Mouse (Mus musculus) spleen, postnatal 4 days (tissue): ENCODE data around the gene Tgm2.

Source experiments
- DNase-seq, 2 experiments: peaks; one replicate each; pipeline ENCODE4 v3.0.0; 2022; ENCODE audit warnings: low spot score in 2 of 2

The Tgm2 gene

DNA sequence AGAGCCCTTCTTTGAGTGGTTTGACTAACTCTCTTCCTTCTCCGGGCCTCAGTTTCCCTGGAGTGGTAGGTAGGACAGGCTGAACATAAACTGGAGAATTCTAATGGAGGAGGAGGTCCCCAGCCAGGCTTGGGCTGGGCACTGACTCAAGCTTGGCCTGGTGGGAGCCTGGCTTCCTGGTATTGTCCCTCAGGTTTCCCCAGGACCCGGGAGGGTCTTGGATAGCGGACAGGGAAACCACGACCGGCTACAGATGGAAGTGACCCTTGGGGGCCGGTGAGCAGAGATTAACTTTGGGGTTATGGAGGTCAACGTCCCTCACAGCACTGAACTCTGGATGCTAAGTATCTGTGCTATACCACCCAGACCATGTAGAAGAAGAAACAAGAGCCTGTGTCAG, 5.0 kb downstream of the Tgm2 start:
- peak in 1 of 2 experiments; percentile 65 for DNase-seq

DNA sequence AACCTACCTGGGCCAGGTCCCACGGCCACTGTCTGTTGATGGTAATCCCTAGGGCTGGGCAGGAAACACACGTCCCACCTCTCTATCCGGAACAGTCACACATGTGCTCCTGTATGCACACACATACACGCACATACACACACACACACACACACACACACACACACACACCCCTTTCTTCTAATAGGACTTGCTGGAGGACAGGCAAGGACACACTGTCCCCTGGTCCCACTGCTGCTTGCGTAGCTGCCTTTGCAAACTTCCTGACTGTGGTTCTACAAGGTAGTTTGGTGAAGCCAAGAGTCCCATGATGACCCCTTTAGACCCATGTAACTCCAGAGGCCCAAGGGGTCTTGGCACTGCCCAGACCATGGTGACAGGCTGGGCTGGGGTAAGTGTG, 5.6 kb downstream of the Tgm2 start:
- DNase-seq: no peak

- no peak for DNase-seq
Measured at GRCm38 (mm10) chr2:158139628-158140027, 6.6 kb downstream of the Tgm2 start.

GRCm38 (mm10) chr2:158138778-158139177, 7.5 kb downstream of the Tgm2 start:
- DNase-seq: no peak

GRCm38 (mm10) chr2:158137771-158138170, 8.5 kb downstream of the Tgm2 start:
- DNase-seq: no peak

DNA sequence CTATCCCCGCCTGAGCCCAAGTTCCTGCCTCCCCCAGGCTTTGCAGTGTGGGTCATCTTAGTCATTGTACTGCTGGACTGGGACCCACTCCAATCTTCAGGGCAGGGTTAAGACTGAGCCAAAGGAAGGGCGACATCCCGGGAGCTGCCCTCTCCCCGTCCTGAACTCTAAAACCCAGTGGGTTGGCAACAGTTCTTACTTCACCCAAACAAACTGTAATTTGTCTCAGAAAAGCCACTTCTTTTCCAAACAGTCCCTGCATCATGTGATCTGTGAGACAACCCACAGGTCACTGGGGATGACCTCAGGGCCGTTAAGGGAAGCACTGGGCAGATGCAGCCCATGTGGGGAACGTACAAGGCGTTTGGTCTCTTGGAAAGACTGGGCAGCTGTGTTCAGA, 10.0 kb downstream of the Tgm2 start:
- no peak for DNase-seq

GRCm38 (mm10) chr2:158133050-158133449, 13.2 kb downstream of the Tgm2 start:
- DNase-seq: peak in 1 of 2 experiments; percentile 64

GRCm38 (mm10) chr2:158132320-158132719, 13.9 kb downstream of the Tgm2 start:
- no peak for DNase-seq

GRCm38 (mm10) chr2:158131197-158131835, 14.9 kb downstream of the Tgm2 start:
- DNase-seq: no peak

DNA sequence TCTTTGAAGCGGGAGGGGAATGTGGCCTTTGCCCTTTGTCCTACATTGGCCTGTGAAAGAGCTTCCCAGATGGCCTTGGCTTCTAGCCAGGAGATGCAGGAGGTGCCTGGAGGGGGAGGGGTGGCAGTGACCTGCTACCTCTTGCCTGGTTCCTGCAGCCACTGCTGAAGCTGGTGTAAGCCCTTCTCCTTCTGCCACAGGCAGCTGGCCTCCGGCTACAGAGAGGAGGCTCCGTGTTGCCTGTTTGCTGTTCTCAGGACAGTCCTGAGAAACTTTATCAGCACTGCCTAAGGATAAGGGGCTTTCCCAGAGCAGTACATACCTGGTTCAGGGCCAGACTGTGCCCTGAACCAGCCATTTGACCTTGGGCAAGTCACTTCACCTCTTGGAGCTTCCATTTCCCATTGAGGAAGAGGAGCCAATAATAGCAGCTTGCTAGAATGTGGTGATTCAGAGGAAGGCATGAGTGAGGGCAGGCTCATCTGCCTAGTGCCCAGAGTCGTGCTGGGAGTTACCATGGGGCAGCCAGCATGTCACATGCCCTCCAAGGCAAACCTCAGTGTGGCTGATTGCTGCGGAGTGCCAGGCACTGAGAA, 15.7 kb downstream of the Tgm2 start:
- DNase-seq: peak in 1 of 2 experiments; percentile 64

DNA sequence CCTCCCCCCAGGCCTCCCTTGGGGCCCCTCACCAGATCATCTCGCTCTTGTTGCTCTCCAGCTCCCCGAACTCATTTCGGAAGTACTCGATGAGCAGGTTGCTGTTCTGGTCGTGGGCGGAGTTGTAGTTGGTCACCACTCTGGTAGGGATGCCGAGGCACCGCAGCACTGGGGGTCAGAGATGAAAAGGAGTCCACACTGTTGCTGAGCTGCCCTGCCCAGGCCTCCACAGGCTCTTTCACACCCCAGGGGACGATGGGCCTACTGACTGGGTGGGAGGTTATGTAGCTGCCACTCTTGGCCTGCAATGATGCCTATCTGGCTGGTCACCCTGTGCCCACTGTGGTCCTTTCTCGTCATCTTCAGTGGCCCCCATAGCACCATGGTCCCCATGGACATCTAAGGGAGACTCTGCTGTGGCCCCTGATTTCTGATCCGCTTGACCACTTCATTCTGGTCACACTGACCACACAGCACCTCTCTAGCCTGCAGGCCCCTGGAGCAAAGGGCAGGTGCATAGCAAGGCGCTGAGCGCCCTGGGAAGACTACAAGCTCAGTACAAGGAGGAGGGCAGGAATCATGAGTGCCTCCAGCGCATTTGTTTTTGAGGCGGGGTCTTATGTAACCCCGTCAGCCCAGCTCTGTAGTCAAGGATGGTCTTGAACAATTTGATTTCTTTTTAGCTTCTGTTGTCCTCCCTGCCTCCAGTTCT, 16.8 kb downstream of the Tgm2 start:
- DNase-seq: no peak

GRCm38 (mm10) chr2:158128461-158129130, 17.6 kb downstream of the Tgm2 start:
- DNase-seq: no peak

DNA sequence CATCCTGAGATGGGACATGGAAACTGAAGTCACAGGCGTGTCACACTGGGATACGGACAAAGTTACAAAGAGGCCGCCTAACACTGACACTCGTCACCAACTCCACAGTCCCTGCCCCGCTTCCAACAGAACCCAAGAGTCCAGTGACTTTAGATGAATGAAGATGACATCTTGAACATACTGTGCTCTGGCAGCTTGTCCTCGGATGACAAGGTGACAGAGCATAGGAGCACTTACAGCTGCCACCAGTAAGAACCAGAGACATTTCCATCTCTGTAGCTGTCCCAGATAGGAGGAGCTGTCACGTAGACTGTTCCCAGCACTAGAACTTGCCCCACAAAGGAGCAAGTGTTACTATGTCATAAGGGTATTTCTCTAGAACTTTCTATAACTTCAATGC, 18.4 kb downstream of the Tgm2 start:
- no peak for DNase-seq

- no peak for DNase-seq
Measured at GRCm38 (mm10) chr2:158127245-158127644, 19.0 kb downstream of the Tgm2 start.

GRCm38 (mm10) chr2:158122814-158123213, 23.4 kb downstream of the Tgm2 start:
- no peak for DNase-seq

DNA sequence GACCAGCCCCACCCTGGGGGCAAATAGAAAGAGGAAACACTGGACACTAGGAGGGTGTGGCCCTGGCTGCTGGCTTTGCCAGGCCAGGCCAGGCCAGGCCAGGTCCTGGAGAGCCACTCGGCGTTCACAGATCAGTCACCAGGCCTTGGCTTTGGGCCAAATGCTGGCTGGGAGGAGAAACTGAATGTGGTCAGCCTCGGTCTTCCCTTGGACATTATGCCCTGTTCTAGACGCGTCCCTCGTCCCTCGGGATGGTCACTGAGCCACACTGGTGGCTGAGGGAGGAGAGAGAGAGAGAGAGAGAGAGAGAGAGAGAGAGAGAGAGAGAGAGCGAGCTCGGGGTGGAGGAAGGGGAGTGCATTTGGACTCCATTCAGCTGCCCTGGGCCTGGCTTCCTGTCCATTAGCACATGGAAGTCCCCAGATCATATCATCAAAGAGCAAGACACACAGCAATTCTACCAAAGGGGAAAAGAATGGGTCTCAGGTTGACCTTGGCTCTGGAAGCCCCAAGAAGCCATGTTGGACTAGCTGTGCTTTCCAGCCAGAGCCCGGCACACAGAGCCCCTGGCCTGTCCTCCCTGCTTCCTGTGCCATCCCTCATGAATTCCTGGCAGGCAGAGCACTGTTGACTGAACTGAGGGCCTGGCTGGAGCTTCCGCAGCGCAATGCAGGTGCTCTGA, 24.4 kb downstream of the Tgm2 start:
- DNase-seq: peak in 1 of 2 experiments; percentile 64

- no peak for DNase-seq
Measured at GRCm38 (mm10) chr2:158120868-158121267, 25.4 kb downstream of the Tgm2 start.

DNA sequence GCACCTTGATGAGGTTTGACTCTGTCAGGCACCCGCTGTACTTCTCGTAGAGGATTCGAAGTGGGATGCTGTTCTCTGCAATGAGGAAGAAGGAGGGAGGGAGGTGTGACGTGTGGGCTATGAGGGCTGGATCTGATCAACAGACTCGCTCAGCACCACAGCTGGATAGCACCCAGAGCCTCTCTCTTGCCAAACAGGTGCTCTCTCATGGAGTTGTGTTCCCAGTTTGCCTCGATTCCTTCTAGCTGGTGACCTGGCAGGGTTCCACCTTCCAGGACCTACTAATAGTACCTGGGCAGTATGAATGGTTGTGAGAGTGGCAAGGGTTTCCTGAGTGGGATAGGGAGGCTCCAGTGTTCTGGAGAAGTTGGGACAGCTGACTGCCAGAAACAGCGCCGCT, 26.0 kb downstream of the Tgm2 start:
- DNase-seq: no peak

DNA sequence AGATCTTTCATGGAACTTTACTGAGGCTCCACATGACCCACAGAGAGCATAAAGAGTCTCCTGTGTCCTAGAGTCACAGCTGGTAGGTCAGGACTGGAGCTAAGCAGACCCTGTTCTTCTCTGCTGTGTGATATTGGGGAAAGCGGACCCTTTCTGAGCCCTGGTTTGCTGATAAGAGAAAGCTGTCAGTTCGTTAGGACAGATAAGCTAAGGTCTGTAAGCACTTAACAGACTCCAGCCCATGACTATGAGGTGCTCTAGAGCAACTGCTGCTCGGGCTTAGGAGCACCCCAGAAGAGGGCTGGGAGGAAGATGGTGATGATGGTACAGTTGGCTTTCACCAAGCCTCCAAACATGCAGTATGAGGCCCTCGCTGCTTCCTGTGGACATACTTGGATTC, 27.1 kb downstream of the Tgm2 start:
- DNase-seq: no peak

GRCm38 (mm10) chr2:158116653-158117052, 29.6 kb downstream of the Tgm2 start:
- no peak for DNase-seq

GRCm38 (mm10) chr2:158115838-158116453, 30.3 kb downstream of the Tgm2 start:
- no peak for DNase-seq

DNA sequence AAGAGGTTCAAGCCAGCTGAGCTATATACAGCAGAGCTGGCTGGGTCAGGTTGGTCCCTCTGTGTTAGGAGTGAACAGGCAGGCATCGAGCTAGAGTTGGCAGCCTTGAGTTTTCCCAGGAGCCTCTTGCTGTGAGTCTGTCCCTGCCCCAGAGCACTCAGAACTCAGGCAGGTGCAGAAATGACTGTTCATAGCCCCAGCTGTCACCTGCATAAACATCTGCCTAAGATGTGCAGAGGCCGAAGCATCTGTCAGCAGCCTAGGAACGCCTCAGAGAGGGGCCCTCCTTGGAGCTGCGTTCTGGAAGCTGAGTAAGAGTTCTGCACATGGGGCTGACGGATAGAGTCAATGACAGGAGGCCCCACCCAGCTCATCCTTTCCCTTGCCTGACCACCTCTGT, 31.3 kb downstream of the Tgm2 start:
- DNase-seq: no peak
